Mouse (Mus musculus) lung, adult 2 months (tissue): ENCODE results near the gene Car3. TPM values are rescaled to one million over a fixed set of nuclear protein-coding genes. Genes with fewer than 3 reads are reported as not detected.

Source experiments
- DNase-seq: peaks from one replicate; pipeline ENCODE4 v3.0.0; 2022
- H3K4me1 ChIP-seq: fragments of 200-500 bp; 2 replicates; pipeline ENCODE4 v1.6.1; 2011; ENCODE audit warnings: low read length; ENCODE audit not compliant: control insufficient read depth, insufficient read depth
- H3K4me3 ChIP-seq: fragments of 200-500 bp; replicated peaks from 2 replicates; pipeline ENCODE3; 2011; ENCODE audit warnings: low read depth, mild to moderate bottlenecking, control low read depth, low read length; ENCODE audit errors: extremely low read depth
- CTCF ChIP-seq: fragments of 200-500 bp; IDR thresholded peaks from 2 replicates; pipeline ENCODE4 v1.5.1; 2011; ENCODE audit warnings: mild to moderate bottlenecking, low read length, control low read depth; ENCODE audit not compliant: insufficient read depth
- POLR2A ChIP-seq: fragments of 200-500 bp; IDR thresholded peaks from 2 replicates; pipeline ENCODE4 v1.6.1; 2011; ENCODE audit warnings: low read depth, mild to moderate bottlenecking, control low read depth, low read length, borderline replicate concordance; ENCODE audit errors: extremely low read depth
- WGBS: fragments of 180-500 bp; shearing (Covaris S2); methylation state at CpG from one replicate; pipeline ENCODE4 v1.1.7; 2018; 5-methylcytosine and 5-hydroxymethylcytosine counted together
- polyA plus RNA-seq: library from polyadenylated mRNA; depleted of rRNA; stranded (reverse); fragments of >200 nt; gene quantifications from 2 replicates; pipeline ENCODE4 v1.2.3, GENCODE M21; 2012

The Car3 gene
- polyA plus RNA-seq, 1 experiment: 149 TPM

DNA sequence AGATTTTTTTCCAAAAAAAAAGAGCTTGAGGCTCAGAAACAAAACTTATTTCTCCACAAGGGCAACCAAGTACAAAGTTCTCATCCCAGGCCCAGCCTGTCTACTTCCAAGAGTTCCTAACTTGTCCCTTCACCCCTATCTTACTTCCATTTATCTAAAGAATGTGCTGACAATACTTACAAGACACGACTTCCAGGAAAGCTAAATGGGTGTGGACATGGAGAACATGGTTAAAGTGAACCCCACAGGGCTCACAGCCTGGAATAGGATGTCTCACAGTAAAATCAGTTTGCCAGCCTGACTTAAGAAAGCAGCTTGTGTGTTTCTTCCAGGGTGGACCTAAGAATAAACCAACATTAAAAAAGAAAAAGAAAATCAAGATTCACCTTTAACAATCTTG lies 7.2 kb downstream of the Car3 start:
- no peak for TF ChIP-seq CTCF
- no peak for TF ChIP-seq POLR2A
- Histone ChIP-seq H3K4me3 (no peak overlapping the region), H3K4me1 (peaks cover 2% of the 10 kb centered on the region; the same call in 1 of the 2 replicates)
- no peak for DNase-seq
- 37% methylated on average over 1 of the region's 1 CpGs for WGBS

DNA sequence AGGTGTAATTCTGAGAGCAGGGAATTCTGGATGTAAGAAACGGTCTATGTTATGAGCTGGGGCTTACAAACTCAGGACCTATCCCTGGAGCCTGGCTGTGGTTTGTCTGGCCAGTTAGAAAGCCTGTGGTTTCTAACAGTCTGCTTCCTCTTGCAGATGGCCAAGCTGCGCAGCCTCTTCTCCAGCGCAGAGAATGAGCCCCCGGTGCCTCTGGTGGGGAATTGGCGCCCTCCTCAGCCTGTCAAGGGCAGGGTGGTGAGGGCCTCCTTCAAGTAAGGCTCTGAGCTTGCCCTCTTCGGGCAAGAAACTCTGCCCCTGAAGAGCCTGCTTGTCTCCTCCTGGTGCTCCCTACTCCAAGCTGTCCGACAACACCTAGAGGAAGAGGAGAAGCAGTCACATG lies 8.1 kb downstream of the Car3 start:
- H3K4me3 ChIP-seq: no peak overlapping the region
- H3K4me1 ChIP-seq: peaks cover 2% of the 10 kb centered on the region; the same call in 1 of the 2 replicates
- TF ChIP-seq CTCF (no peak), POLR2A (no peak)
- DNase-seq: no peak
- 54% methylated on average over 7 of the region's 7 CpGs for WGBS

DNA sequence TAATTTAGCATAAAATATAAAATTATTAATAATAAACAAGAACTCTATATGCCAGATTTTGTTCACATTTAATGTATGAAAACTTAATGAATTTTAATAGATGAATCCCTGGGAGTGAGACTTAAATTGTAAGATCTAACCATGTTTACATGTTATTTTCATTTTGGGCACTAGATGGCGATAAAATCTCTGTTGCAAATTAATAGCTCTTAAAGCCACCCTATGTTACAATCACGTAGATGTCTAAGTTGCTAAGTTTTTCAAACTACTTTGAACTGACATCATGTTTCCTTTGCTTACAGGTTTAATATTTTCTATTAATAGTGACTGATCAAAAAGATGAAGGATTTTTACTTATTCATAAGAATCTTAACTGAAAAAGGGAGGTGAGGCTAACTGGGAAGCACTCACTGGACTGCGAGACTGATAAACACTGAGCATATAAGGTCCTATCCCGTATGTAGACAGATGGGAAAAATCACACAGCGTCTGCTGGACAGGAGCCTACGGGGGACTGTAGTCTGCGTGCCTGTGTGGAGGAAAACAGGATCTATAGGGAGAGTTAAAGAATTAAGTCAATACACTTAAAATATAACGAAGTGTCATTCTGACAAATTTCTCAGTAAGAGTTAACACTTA lies 11.2 kb downstream of the Car3 start:
- no peak overlapping the region for H3K4me3 ChIP-seq
- 33% methylated on average over 8 of the region's 8 CpGs for WGBS
- H3K4me1 ChIP-seq: no peaks in the 10 kb centered on the region
- TF ChIP-seq CTCF (peak; percentile 56; the same call in 1 of the 2 replicates), POLR2A (no peak)
- no peak for DNase-seq

DNA sequence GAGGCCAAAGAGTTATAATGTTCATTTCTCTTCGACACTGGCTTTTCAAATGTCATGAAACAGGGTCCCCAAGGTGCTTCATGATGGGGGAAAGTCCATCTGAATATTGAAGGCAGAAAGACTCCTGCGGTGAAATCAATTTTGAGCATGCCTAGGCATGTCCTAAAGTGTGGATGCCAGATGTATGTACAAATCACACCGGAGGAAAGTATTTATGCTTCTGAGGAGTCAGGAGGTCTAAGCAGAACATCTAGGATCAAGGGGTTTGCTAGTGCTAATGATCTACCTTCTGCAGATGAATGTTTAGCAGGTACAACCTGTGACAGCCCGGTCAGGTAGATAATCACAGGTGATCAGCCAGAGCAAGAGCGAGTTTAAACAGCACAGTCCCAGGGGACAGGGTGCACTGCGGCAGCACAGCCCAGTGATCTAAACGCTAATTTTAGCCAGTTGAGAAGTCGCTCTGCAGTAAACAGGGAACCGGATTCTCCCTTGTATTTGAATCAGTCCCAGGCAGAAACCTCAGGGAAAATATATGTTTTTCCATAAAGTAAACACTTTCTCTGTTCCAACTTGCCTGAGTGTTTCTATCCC lies 13.1 kb downstream of the Car3 start:
- no peak for DNase-seq
- WGBS: 64% methylated on average over 9 of the region's 9 CpGs
- H3K4me3 ChIP-seq: no peak overlapping the region
- H3K4me1 ChIP-seq: no peaks in the 10 kb centered on the region
- no peak for TF ChIP-seq POLR2A
- no peak for TF ChIP-seq CTCF

DNA sequence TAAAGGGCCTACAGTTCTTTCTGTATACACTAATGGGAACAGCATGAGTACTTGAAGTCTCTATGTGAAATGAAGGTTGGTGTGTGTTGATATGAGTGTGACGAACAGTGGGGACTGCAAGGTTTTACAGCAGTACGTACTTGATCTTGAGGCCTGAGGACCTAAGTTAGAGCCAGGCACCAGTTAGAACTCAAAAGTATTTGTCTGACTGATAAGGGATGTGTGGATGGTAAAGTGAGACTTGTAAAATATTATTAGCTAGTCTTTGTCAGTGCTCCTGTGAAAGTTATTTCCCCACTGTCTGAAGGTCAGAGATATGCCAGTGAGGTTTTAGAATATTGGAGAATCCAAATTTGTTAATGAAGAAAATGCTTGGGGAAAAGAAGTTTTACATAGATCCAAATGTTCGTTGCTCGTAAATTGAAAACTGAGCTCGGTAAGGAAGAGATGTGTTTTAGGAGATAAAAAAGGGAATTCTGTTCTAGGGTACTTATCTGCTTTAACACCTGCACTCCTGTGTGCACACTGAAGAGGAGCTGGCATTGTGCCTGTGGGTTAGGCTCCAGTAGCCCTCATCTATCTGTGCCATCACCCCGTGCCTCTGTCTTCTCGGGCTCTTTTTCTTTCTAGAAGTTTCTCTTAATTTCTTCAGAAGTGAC lies 14.1 kb downstream of the Car3 start:
- TF ChIP-seq POLR2A (no peak), CTCF (no peak)
- WGBS: 79% methylated on average over 7 of the region's 7 CpGs
- no peak for DNase-seq
- no peak overlapping the region for H3K4me3 ChIP-seq
- no peaks in the 10 kb centered on the region for H3K4me1 ChIP-seq

DNA sequence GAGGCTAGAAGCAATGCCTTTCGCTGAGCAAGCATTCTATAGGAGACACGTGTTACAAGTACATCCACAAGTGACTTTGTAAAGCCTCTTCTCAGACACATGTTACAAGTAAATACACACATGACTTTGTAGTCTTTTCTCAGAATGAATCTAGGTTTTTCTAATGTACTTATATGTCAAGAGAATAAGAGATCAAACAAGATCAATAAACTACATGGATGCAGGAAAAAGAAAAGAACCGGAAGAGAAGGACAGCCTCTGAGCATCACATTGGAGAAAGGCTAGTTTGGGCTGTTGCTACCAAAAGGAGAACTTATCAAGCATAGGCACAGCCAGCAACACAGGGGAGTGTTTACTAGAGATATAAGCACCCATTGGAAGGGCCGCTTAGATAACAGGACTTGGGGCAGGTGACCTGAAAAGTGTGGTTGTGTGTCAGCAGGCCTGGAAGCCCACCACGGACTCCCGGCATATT lies 15.5 kb downstream of the Car3 start:
- Histone ChIP-seq H3K4me3 (no peak overlapping the region), H3K4me1 (no peaks in the 10 kb centered on the region)
- no peak for TF ChIP-seq POLR2A
- no peak for TF ChIP-seq CTCF
- 76% methylated on average over 6 of the region's 6 CpGs for WGBS
- no peak for DNase-seq

DNA sequence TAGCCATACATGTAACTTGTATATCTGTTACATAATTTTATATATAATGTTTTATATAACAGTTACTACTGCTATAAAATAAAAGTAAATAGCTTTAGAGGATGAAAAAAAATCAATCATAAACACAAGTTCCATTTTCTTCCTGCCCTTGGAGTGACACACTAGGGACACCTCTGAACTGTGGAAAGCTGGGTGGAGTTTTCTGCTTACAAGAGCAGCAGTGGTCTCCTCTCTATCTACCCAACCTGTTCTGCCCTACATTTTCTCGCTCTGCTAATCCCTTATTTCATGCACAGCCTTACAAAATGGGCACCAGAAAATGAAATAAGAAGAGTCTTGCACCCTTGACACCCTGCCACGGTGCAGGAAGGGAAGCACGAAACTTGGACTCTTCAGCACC lies 16.0 kb downstream of the Car3 start:
- DNase-seq: no peak
- WGBS: 75% methylated on average over 3 of the region's 3 CpGs

DNA sequence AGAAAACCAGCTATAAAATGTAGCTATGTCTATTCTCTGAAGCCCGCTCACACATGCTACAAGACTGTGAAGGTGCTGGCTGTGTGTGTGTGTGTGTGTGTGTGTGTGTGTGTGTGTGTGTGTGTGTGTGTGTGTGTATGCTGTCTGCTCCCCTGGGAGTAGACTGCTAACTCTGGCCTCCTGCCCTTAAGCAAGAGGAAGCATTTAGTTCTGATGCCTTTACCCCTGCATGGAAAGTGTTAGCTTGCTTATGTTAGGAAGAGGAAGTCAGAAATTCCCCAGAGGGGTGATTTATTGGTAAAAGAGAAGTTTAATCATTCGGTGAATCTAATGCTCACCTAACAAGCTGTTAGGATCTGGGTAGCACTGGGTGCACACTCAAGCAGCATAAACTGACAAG lies 17.0 kb downstream of the Car3 start:
- TF ChIP-seq POLR2A: no peak
- no peak for TF ChIP-seq CTCF
- WGBS: 54% methylated on average over 2 of the region's 2 CpGs
- DNase-seq: no peak
- Histone ChIP-seq H3K4me1 (no peaks in the 10 kb centered on the region), H3K4me3 (no peak overlapping the region)

More for the DNA sequence above, 16.0 kb downstream of the Car3 start:
- no peak overlapping the region for H3K4me3 ChIP-seq
- no peaks in the 10 kb centered on the region for H3K4me1 ChIP-seq
- TF ChIP-seq POLR2A: no peak
- no peak for TF ChIP-seq CTCF

DNA sequence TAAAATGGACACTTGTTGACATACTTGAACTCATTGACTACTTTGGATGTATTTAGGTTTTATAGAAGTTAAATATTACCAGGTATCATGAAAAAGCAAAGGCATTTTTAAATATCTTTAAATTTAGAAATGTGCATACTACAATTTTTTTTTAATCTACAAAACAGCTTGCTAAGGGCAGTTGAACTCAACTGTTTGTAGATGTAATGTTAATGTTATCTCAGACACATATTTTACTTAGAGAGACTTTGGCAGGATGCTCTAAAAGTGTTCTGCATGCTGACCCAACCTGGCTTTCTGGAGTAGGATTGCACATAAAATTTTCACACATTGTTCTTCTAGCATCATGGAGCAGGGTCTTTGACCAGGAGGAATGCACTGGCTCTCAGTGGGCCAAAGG lies 18.7 kb downstream of the Car3 start:
- no peak overlapping the region for H3K4me3 ChIP-seq
- TF ChIP-seq CTCF (no peak), POLR2A (no peak)
- DNase-seq: no peak
- H3K4me1 ChIP-seq: no peaks in the 10 kb centered on the region
